Mouse (Mus musculus): Measurements from ENCODE around the gene Cxcl12. TPM values are rescaled to one million over a fixed set of nuclear protein-coding genes. Genes with fewer than 3 reads are reported as not detected.

Cxcl12 gene
- 59.9 and 67.1 TPM in 2 replicates for polyA plus RNA-seq (2012; rRNA removed)

- no peak for DNase-seq (ENCODE audit: low read depth, low spot score)
- 2% methylated on average over 64 of the region's 64 CpGs for WGBS
Observed at GRCm38 (mm10) chr6:117168321-117169011, at the start of gene Cxcl12. Cxcl12 (plus strand) TSS chr6:117168535.

GRCm38 (mm10) chr6:117122074-117122473 is 46.3 kb upstream of the Cxcl12 start:
- DNase-seq (ENCODE audit: low read depth, low spot score): no peak
- WGBS: 93% methylated on average over 3 of the region's 3 CpGs

GRCm38 (mm10) chr6:117126356-117126755 is 42.0 kb upstream of the Cxcl12 start:
- no peak for DNase-seq (ENCODE audit: low read depth, low spot score)
- WGBS: 74% methylated on average over 1 of the region's 1 CpGs

GRCm38 (mm10) chr6:117129443-117129842 is 38.9 kb upstream of the Cxcl12 start:
- WGBS: 77% methylated on average over 4 of the region's 4 CpGs
- DNase-seq (ENCODE audit: low read depth, low spot score): no peak

- 47% methylated on average over 15 of the region's 15 CpGs for WGBS
- DNase-seq (ENCODE audit: low read depth, low spot score): no peak
Observed at GRCm38 (mm10) chr6:117130680-117131111, 37.6 kb upstream of the Cxcl12 start.

- no peak for DNase-seq (ENCODE audit: low read depth, low spot score)
- WGBS: 65% methylated on average over 4 of the region's 4 CpGs
Observed at GRCm38 (mm10) chr6:117134526-117134925, 33.8 kb upstream of the Cxcl12 start.

GRCm38 (mm10) chr6:117137735-117138134 is 30.6 kb upstream of the Cxcl12 start:
- no peak for DNase-seq (ENCODE audit: low read depth, low spot score)
- WGBS: 72% methylated on average over 2 of the region's 2 CpGs

GRCm38 (mm10) chr6:117140907-117141306 is 27.4 kb upstream of the Cxcl12 start:
- WGBS: 82% methylated on average over 4 of the region's 4 CpGs
- DNase-seq (ENCODE audit: low read depth, low spot score): no peak

GRCm38 (mm10) chr6:117146951-117147350 is 21.4 kb upstream of the Cxcl12 start:
- WGBS: 73% methylated on average over 10 of the region's 10 CpGs
- DNase-seq (ENCODE audit: low read depth, low spot score): no peak

- DNase-seq (ENCODE audit: low read depth, low spot score): no peak
- WGBS: 56% methylated on average over 18 of the region's 18 CpGs
Observed at GRCm38 (mm10) chr6:117151484-117152149, 16.7 kb upstream of the Cxcl12 start.

- 68% methylated on average over 5 of the region's 5 CpGs for WGBS
- no peak for DNase-seq (ENCODE audit: low read depth, low spot score)
Observed at GRCm38 (mm10) chr6:117153046-117153445, 15.3 kb upstream of the Cxcl12 start.

- WGBS: 63% methylated on average over 4 of the region's 4 CpGs
- DNase-seq (ENCODE audit: low read depth, low spot score): no peak
Observed at GRCm38 (mm10) chr6:117156846-117157245, 11.5 kb upstream of the Cxcl12 start.

GRCm38 (mm10) chr6:117159710-117160690 is 8.3 kb upstream of the Cxcl12 start:
- WGBS: 28% methylated on average over 16 of the region's 16 CpGs
- no peak for DNase-seq (ENCODE audit: low read depth, low spot score)

- 81% methylated on average over 5 of the region's 5 CpGs for WGBS
Observed at GRCm38 (mm10) chr6:117163486-117163885, 4.8 kb upstream of the Cxcl12 start.

GRCm38 (mm10) chr6:117166581-117167425 is 1.5 kb upstream of the Cxcl12 start:
- peak; percentile 32 for DNase-seq (ENCODE audit: low read depth, low spot score)
- WGBS: 7% methylated on average over 16 of the region's 16 CpGs

More at GRCm38 (mm10) chr6:117163486-117163885, 4.8 kb upstream of the Cxcl12 start:
- DNase-seq (ENCODE audit: low read depth, low spot score): no peak

GRCm38 (mm10) chr6:117167426-117167730 is 957 bp upstream of the Cxcl12 start:
- DNase-seq (ENCODE audit: low read depth, low spot score): no peak
- 29% methylated on average over 7 of the region's 7 CpGs for WGBS

- WGBS: 1% methylated on average over 46 of the region's 46 CpGs
- no peak for DNase-seq (ENCODE audit: low read depth, low spot score)
Observed at GRCm38 (mm10) chr6:117169051-117169909, 945 bp downstream of the Cxcl12 start.

Data from large intestine, adult 2 months (tissue).